19 mouse cellular contexts compared by ENCODE assay signal in genomic region chr13:104655137-104655536, GRCm38 (mm10).
A peak's percentile ranks its signal among the peaks of the same experiment; 100 is the strongest.
DNase-seq lines count a peak whose midpoint lies in the region; ATAC-seq lines count a peak whose summit lies in the region.
"Had no signal": no experiment of that assay in that cellular context is flagged by ENCODE, and none has a peak within 500 bp of the region (broad histone marks: within the 10 kb centered on the region; RNA-seq: fewer than 3 reads in every experiment).

No protein-coding gene starts in this region.

- H3K36me3 ChIP-seq in hindbrain, embryonic 13.5 days: 0 out of 2 replicates have a peak, but pooled peaks cover 7% of the 10 kb centered on the region
- no peaks in the 10 kb centered on the region for H3K36me3 ChIP-seq in hindbrain, embryonic 12.5 days
- peaks cover 8% of the 10 kb centered on the region; the same call in 1 of the 2 replicates for H3K36me3 ChIP-seq in midbrain, embryonic 14.5 days (ENCODE audit: control insufficient read depth, insufficient read depth, low read length)
- no peaks in the 10 kb centered on the region for H3K36me3 ChIP-seq in midbrain, embryonic 16.5 days (ENCODE audit: control insufficient read depth, insufficient read depth, low read length)
- H3K36me3 ChIP-seq in hindbrain, embryonic 16.5 days (ENCODE audit: control insufficient read depth, insufficient read depth, low read length): no peaks in the 10 kb centered on the region
- H3K36me3 ChIP-seq: lung, embryonic 15.5 days had no signal

- H3K27me3 ChIP-seq in hindbrain, embryonic 13.5 days: no peaks in the 10 kb centered on the region
- H3K27me3 ChIP-seq in hindbrain, embryonic 12.5 days: no peaks in the 10 kb centered on the region
- no peaks in the 10 kb centered on the region for H3K27me3 ChIP-seq in midbrain, embryonic 14.5 days (ENCODE audit: control insufficient read depth, insufficient read depth, low read length)
- H3K27me3 ChIP-seq in midbrain, embryonic 16.5 days (ENCODE audit: control insufficient read depth, insufficient read depth, low read depth, low read length): no peaks in the 10 kb centered on the region
- no peaks in the 10 kb centered on the region for H3K27me3 ChIP-seq in hindbrain, embryonic 16.5 days (replicated peaks; ENCODE audit: control insufficient read depth, insufficient read depth, low read length)
- H3K27me3 ChIP-seq: forebrain, embryonic 12.5 days; lung, embryonic 15.5 days; neural tube, embryonic 13.5 days had no signal

- H3K4me1 ChIP-seq in hindbrain, embryonic 13.5 days (replicated peaks): no peaks in the 10 kb centered on the region
- H3K4me1 ChIP-seq in hindbrain, embryonic 12.5 days: no peaks in the 10 kb centered on the region
- no peaks in the 10 kb centered on the region for H3K4me1 ChIP-seq in midbrain, embryonic 14.5 days (ENCODE audit: control insufficient read depth, insufficient read depth, low read length)
- no peaks in the 10 kb centered on the region for H3K4me1 ChIP-seq in midbrain, embryonic 16.5 days (ENCODE audit: control insufficient read depth, insufficient read depth, low read length)
- H3K4me1 ChIP-seq in hindbrain, embryonic 16.5 days (ENCODE audit: control insufficient read depth, insufficient read depth, low read depth, low read length): no peaks in the 10 kb centered on the region
- H3K4me1 ChIP-seq: forebrain, embryonic 12.5 days; lung, embryonic 15.5 days; neural tube, embryonic 13.5 days had no signal

- no peak overlapping the region for H3K27ac ChIP-seq in hindbrain, embryonic 13.5 days
- no peak overlapping the region for H3K27ac ChIP-seq in hindbrain, embryonic 12.5 days
- no peak overlapping the region for H3K27ac ChIP-seq in midbrain, embryonic 14.5 days (replicated peaks; ENCODE audit: low read depth, low read length)
- H3K27ac ChIP-seq in midbrain, embryonic 16.5 days (ENCODE audit: low read length): no peak overlapping the region
- H3K27ac ChIP-seq in hindbrain, embryonic 16.5 days (ENCODE audit: low read depth, low read length): no peak overlapping the region
- H3K27ac ChIP-seq: forebrain, embryonic 12.5 days; gastrocnemius, adult 2 months; heart, adult 2 months; lung, embryonic 15.5 days; neural tube, embryonic 13.5 days; stomach, postnatal 0 days had no signal

- no peaks in the 10 kb centered on the region for H3K9me3 ChIP-seq in hindbrain, embryonic 13.5 days
- no peaks in the 10 kb centered on the region for H3K9me3 ChIP-seq in hindbrain, embryonic 12.5 days (replicated peaks)
- no peaks in the 10 kb centered on the region for H3K9me3 ChIP-seq in midbrain, embryonic 14.5 days (ENCODE audit: control insufficient read depth, low read length)
- H3K9me3 ChIP-seq in midbrain, embryonic 16.5 days (replicated peaks; ENCODE audit: control insufficient read depth, low read length, poor library complexity, severe bottlenecking): no peaks in the 10 kb centered on the region
- H3K9me3 ChIP-seq in hindbrain, embryonic 16.5 days (ENCODE audit: control insufficient read depth, low read length): no peaks in the 10 kb centered on the region
- H3K9me3 ChIP-seq: forebrain, embryonic 12.5 days; lung, embryonic 15.5 days; neural tube, embryonic 13.5 days had no signal

- no peak overlapping the region for H3K4me3 ChIP-seq in hindbrain, embryonic 13.5 days
- no peak overlapping the region for H3K4me3 ChIP-seq in hindbrain, embryonic 12.5 days
- H3K4me3 ChIP-seq in midbrain, embryonic 14.5 days (replicated peaks; ENCODE audit: low read depth, low read length): no peak overlapping the region
- H3K4me3 ChIP-seq in midbrain, embryonic 16.5 days (ENCODE audit: low read depth, low read length): no peak overlapping the region
- H3K4me3 ChIP-seq in hindbrain, embryonic 16.5 days (ENCODE audit: low read length): no peak overlapping the region
- H3K4me3 ChIP-seq: forebrain, embryonic 12.5 days; gastrocnemius, adult 2 months; heart, adult 2 months; lung, embryonic 15.5 days; neural tube, embryonic 13.5 days had no signal

- 63% methylated on average over 3 of the region's 3 CpGs for WGBS in hindbrain, embryonic 13.5 days
- 77% methylated on average over 3 of the region's 3 CpGs for WGBS in hindbrain, embryonic 12.5 days
- WGBS in midbrain, embryonic 14.5 days: 83% methylated on average over 3 of the region's 3 CpGs
- 74% methylated on average over 3 of the region's 3 CpGs for WGBS in midbrain, embryonic 16.5 days
- WGBS in hindbrain, embryonic 16.5 days: 42% methylated on average over 3 of the region's 3 CpGs

- ATAC-seq in hindbrain, embryonic 13.5 days (ENCODE audit: low FRiP score): peak; percentile 32; the same call in 1 of the 2 replicates
- ATAC-seq in hindbrain, embryonic 12.5 days (ENCODE audit: low FRiP score): no peak
- no peak for ATAC-seq in midbrain, embryonic 14.5 days (ENCODE audit: low FRiP score, low TSS enrichment)
- no peak for ATAC-seq in midbrain, embryonic 16.5 days
- ATAC-seq in hindbrain, embryonic 16.5 days: peak; percentile 80

- H3K4me2 ChIP-seq in hindbrain, embryonic 13.5 days: no peak overlapping the region
- no peak overlapping the region for H3K4me2 ChIP-seq in hindbrain, embryonic 12.5 days (replicated peaks)
- H3K4me2 ChIP-seq in midbrain, embryonic 14.5 days (ENCODE audit: low read length): no peak overlapping the region
- H3K4me2 ChIP-seq in midbrain, embryonic 16.5 days (ENCODE audit: low read length): no peak overlapping the region
- H3K4me2 ChIP-seq in hindbrain, embryonic 16.5 days (ENCODE audit: low read length): no peak overlapping the region
- H3K4me2 ChIP-seq: forebrain, embryonic 12.5 days; lung, embryonic 15.5 days; neural tube, embryonic 13.5 days had no signal

- peak; percentile 5 for DNase-seq in midbrain, embryonic 14.5 days
- DNase-seq in cerebellum, adult 8-10 months: peak; percentile 20
- DNase-seq in retina, embryonic 14.5 days (ENCODE audit: low spot score): no peak
- no peak for DNase-seq in adrenal gland, postnatal 4 days (ENCODE audit: low spot score in 2 of 2)
- DNase-seq: adrenal gland, adult 8-10 months; embryo, embryonic 11 days; gastrocnemius, adult 2 months; heart, adult 2 months; kidney, adult 9 months; liver; thymus, postnatal 25 days had no signal

- H3K9ac ChIP-seq in hindbrain, embryonic 13.5 days: no peak overlapping the region
- no peak overlapping the region for H3K9ac ChIP-seq in hindbrain, embryonic 12.5 days
- no peak overlapping the region for H3K9ac ChIP-seq in midbrain, embryonic 14.5 days (replicated peaks; ENCODE audit: low read length)
- H3K9ac ChIP-seq in midbrain, embryonic 16.5 days (ENCODE audit: low read depth, low read length): no peak overlapping the region
- no peak overlapping the region for H3K9ac ChIP-seq in hindbrain, embryonic 16.5 days (ENCODE audit: low read depth, low read length)
- H3K9ac ChIP-seq: forebrain, embryonic 12.5 days; lung, embryonic 15.5 days; neural tube, embryonic 13.5 days had no signal

Comparison
In these comparisons a context has a peak if more than half of its experiments do, and no peak if none do; other contexts are left out.
1. ATAC-seq: peak in hindbrain, embryonic 13.5 days (single experiment) and hindbrain, embryonic 16.5 days (single experiment); none in hindbrain, embryonic 12.5 days (single experiment), midbrain, embryonic 14.5 days (single experiment) and midbrain, embryonic 16.5 days (single experiment).
2. DNase-seq: peak in midbrain, embryonic 14.5 days (single experiment) and cerebellum, adult 8-10 months (single experiment); none in retina, embryonic 14.5 days (single experiment) and adrenal gland, postnatal 4 days (0 of 2).